Mouse (Mus musculus): Measurements from ENCODE around the gene Caml. TPM values are rescaled to one million over a fixed set of nuclear protein-coding genes. Genes with fewer than 3 reads are reported as not detected.
A peak's percentile ranks its signal among the peaks of the same experiment; 100 is the strongest.

The Caml gene
- polyA plus RNA-seq, 1 experiment: 1.9 TPM

DNA sequence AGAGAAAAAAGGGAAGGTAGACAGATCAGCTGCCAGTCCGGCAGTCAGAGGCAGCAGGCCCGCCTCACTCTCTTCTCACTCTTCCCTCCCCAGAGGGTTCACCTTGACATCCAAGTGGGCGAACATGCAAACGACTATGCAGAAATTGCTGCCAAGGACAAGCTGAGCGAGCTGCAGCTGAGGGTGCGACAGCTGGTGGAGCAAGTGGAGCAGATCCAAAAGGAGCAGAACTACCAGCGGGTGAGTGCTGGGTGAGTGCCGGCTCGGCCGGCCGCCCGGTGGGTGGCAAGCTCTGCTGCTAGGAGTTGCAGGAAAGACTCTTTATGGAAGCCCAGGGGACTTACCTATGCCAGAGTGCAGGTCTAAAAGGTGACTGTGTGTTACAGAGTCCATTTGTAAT lies 27.4 kb upstream of the Caml start:
- H3K36me3 ChIP-seq (ENCODE audit: control insufficient read depth): peaks cover 39% of the 10 kb centered on the region

DNA sequence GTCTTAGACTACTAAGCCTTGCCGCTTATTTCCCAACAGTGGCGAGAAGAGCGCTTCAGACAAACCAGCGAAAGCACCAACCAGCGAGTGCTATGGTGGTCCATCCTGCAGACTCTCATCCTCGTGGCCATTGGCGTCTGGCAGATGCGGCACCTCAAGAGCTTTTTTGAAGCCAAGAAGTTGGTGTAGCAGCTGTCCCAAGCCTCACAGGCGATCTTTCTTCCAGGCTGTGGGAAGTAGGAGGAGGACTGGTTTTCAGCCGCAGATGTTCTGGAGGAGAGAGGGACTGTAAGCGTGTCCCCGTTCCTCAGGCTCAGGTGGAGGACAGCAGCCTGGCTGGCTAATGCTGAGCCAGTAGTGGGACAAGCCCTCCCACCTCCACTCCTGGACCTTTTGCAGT lies 26.0 kb upstream of the Caml start:
- Histone ChIP-seq H3K4me1 (ENCODE audit: control insufficient read depth) (peaks cover 53% of the 10 kb centered on the region), H3K27me3 (ENCODE audit: control insufficient read depth) (no peaks in the 10 kb centered on the region), H3K9me3 (ENCODE audit: control insufficient read depth, low read length) (no peaks in the 10 kb centered on the region), H3K36me3 (ENCODE audit: control insufficient read depth) (peaks cover 39% of the 10 kb centered on the region), H3K4me3 (replicated peaks) (no peak overlapping the region)
- TF ChIP-seq GATA1 (IDR thresholded peaks at IDR 0.05; ENCODE audit: low read length): no peak

More for the DNA sequence above, 27.4 kb upstream of the Caml start:
- peaks cover 43% of the 10 kb centered on the region for H3K4me1 ChIP-seq (ENCODE audit: control insufficient read depth)
- no peak for TF ChIP-seq GATA1 (IDR thresholded peaks at IDR 0.05; ENCODE audit: low read length)
- TF ChIP-seq TAL1 (IDR thresholded peaks at IDR 0.05; ENCODE audit: low read length): no peak
- H3K9me3 ChIP-seq (ENCODE audit: control insufficient read depth, low read length): no peaks in the 10 kb centered on the region
- no peak overlapping the region for H3K4me3 ChIP-seq (replicated peaks)
- H3K27me3 ChIP-seq (ENCODE audit: control insufficient read depth): peaks cover 2% of the 10 kb centered on the region; the same call in 1 of the 2 replicates

DNA sequence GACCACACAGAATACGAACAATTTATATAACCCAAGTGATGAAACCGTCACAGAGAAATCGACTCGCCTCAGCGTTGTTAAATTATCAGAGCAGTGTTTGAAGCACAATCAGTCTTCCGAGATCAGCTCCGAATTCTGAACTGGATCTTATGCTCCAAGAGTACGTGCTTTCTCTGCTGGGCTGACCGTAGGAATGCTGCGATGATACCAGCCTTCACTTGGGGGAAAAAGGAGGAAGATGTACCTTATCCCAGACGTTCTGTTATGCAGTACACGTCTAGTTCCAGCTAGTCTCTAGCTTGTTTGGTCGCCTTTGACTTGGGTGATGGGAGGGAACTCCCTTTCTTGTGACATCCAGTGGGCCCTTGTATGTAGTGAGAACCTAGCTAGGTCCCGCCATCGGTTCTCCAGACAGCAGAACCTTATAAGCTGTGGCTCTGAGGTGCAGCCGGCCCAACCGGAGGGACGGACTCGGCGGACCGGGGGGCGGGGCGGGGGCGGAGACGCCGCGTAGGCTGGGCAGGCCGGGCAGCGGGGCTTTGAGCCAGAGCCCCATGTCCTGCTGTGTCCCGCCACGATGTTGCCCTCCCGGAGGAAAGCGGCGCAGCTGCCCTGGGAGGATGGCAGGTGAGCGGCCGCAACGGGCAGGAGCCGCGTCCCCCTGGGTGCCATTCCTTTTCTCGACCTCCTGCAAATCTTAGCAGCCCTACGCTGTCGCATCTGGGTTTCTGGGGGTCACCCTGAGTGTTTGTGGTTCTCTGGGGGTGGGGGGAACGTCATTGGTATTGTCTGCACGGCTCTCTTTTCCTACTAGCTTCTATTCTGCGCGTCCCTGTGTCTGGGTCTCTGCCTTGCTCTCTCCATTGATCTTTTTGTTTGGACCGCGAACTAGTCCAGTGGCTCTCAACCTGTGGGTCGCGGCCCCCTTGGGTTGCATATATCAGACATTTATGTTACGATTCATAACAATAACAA lies 23.0 kb upstream of the Caml start, which contains the start of gene B4galt7:
Gene B4galt7, plus strand, starts transcription at position 331 of the 975 bp plus-strand sequence.
- Histone ChIP-seq H3K36me3 (ENCODE audit: control insufficient read depth) (peaks cover 44% of the 10 kb centered on the region), H3K9me3 (ENCODE audit: control insufficient read depth, low read length) (no peaks in the 10 kb centered on the region), H3K27me3 (ENCODE audit: control insufficient read depth) (no peaks in the 10 kb centered on the region), H3K4me1 (ENCODE audit: control insufficient read depth) (peaks cover 30% of the 10 kb centered on the region), H3K4me3 (replicated peaks) (peak within 1 kb of the TSS; percentile 95)
- TF ChIP-seq TAL1 (IDR thresholded peaks at IDR 0.05; ENCODE audit: low read length): no peak
- TF ChIP-seq GATA1 (IDR thresholded peaks at IDR 0.05; ENCODE audit: low read length): no peak

DNA sequence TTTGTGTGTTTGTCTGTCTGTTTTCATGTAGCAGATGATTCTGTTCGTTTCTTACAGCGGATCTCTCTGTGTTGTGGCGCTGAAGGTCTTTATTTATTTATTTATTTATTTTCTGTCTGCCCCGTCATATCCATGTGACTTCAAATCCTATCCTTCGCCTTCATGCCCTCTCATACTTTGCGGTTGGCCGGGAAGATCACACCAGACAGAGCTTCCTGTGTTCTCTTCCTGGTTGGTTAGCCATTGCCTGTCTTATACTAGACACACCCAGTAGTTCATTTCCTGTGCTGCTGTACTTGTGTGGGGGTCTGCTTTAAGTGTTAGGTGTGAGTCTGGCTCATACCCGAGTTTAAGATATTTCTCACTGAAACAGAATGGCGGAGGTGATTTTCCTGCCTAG lies 22.1 kb upstream of the Caml start:
- no peaks in the 10 kb centered on the region for H3K9me3 ChIP-seq (ENCODE audit: control insufficient read depth, low read length)
- peaks cover 36% of the 10 kb centered on the region for H3K36me3 ChIP-seq (ENCODE audit: control insufficient read depth)
- no peak for TF ChIP-seq TAL1 (IDR thresholded peaks at IDR 0.05; ENCODE audit: low read length)
- TF ChIP-seq GATA1 (IDR thresholded peaks at IDR 0.05; ENCODE audit: low read length): no peak
- H3K27me3 ChIP-seq (ENCODE audit: control insufficient read depth): no peaks in the 10 kb centered on the region
- H3K4me1 ChIP-seq (ENCODE audit: control insufficient read depth): peaks cover 27% of the 10 kb centered on the region
- peak overlapping the region; percentile 95 for H3K4me3 ChIP-seq (replicated peaks)

DNA sequence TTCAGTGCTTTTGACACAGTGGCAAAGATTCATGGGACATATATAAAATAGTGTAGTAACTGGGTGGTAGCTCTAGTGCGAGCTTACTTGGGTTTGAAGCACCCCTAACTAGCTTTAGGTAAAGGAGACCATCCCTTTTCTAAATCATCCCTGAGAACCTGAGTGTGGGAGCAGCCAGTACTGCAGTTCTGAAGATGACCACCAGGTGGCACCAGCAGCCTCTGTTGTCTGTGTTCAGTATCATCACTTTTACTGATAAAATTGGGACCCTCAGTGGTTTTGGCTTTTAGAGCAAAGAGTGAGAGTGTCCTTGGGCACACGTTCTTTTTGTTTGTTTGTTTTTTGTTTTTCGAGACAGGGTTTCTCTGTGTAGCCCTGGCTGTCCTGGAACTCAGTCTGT lies 21.2 kb upstream of the Caml start:
- Histone ChIP-seq H3K36me3 (ENCODE audit: control insufficient read depth) (peaks cover 30% of the 10 kb centered on the region), H3K27me3 (ENCODE audit: control insufficient read depth) (no peaks in the 10 kb centered on the region), H3K4me3 (replicated peaks) (no peak overlapping the region), H3K9me3 (ENCODE audit: control insufficient read depth, low read length) (no peaks in the 10 kb centered on the region), H3K4me1 (ENCODE audit: control insufficient read depth) (peaks cover 27% of the 10 kb centered on the region)
- TF ChIP-seq TAL1 (IDR thresholded peaks at IDR 0.05; ENCODE audit: low read length) (no peak), GATA1 (IDR thresholded peaks at IDR 0.05; ENCODE audit: low read length) (no peak)

DNA sequence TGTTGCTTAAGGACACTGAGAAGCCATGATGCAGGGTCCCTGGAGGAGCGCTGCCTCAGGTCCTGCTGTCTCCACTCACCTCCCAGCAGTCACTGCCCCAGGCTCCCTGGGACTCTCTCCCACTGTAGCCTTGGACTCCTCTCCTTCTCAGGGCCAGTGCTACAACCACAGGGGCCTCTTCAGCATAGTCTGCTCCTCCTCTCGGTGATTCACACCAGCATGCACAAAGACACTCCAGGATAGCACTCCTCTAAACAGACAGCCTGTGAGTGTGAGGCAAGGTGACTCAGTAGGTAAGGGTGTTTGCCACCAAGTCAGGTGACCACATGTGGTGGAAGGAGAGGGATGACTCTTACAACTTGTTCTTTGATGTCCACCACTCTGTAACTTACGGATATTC lies 18.2 kb upstream of the Caml start:
- Histone ChIP-seq H3K36me3 (ENCODE audit: control insufficient read depth) (peaks cover 39% of the 10 kb centered on the region), H3K9me3 (ENCODE audit: control insufficient read depth, low read length) (no peaks in the 10 kb centered on the region), H3K27me3 (ENCODE audit: control insufficient read depth) (no peaks in the 10 kb centered on the region), H3K4me1 (ENCODE audit: control insufficient read depth) (peaks cover 17% of the 10 kb centered on the region), H3K4me3 (replicated peaks) (no peak overlapping the region)
- TF ChIP-seq TAL1 (IDR thresholded peaks at IDR 0.05; ENCODE audit: low read length) (no peak), GATA1 (IDR thresholded peaks at IDR 0.05; ENCODE audit: low read length) (no peak)

DNA sequence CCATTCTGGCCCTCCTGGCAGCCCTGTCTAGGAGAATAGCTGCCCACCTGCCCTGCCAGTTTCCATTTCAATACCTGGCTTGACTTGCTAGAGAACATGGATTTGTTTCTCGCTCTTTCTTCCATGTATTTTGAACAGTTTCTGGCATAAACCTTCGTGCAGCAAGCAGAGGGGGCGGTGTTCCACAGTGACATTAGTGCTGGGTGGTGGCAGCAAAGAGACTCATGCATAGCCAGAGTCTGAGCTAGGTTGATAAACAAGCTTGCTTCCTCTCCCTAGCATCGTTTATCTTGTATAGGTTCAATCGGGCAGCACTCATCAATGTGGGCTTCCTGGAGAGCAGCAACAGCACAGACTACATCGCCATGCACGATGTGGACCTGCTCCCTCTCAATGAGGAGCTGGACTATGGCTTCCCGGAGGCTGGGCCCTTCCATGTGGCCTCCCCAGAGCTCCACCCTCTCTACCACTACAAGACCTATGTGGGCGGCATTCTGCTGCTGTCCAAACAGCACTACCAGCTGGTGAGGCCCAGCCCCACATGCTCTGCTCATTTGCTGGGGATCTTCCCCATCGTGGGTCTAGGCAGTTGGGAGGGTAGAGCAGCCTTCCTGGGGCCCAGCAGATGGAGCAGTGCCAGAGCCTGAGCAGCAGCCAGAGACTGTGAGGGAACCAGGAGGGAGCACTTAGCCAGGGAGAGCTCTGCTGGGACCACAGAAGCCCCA lies 15.7 kb upstream of the Caml start:
- H3K27me3 ChIP-seq (ENCODE audit: control insufficient read depth): no peaks in the 10 kb centered on the region
- TF ChIP-seq TAL1 (IDR thresholded peaks at IDR 0.05; ENCODE audit: low read length) (no peak), GATA1 (IDR thresholded peaks at IDR 0.05; ENCODE audit: low read length) (no peak)
- H3K9me3 ChIP-seq (ENCODE audit: control insufficient read depth, low read length): no peaks in the 10 kb centered on the region
- peaks cover 50% of the 10 kb centered on the region for H3K36me3 ChIP-seq (ENCODE audit: control insufficient read depth)
- no peak overlapping the region for H3K4me3 ChIP-seq (replicated peaks)
- H3K4me1 ChIP-seq (ENCODE audit: control insufficient read depth): no peaks in the 10 kb centered on the region; the same call in 1 of the 2 replicates

DNA sequence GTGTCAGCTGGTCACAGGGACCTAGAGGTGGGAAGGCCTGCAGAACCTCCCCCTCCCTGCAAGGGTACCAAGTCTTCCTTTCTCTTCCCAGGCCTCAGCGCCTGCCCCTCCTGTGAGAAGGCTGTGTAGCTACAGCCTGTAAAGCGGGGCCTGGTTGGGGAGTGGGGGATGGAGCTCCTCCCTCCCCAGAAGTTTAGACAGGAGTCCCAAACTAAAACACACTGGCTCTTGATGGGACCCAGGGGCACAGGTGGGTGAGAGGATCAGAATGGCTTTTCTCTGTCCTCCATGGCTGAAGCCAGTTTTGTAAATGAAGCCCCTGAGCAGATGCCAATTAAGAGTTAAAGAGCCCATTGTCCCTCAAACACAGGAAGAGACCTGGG lies 15.2 kb upstream of the Caml start:
- Histone ChIP-seq H3K4me1 (ENCODE audit: control insufficient read depth) (no peaks in the 10 kb centered on the region; the same call in 1 of the 2 replicates), H3K27me3 (ENCODE audit: control insufficient read depth) (no peaks in the 10 kb centered on the region), H3K9me3 (ENCODE audit: control insufficient read depth, low read length) (no peaks in the 10 kb centered on the region), H3K4me3 (replicated peaks) (no peak overlapping the region), H3K36me3 (ENCODE audit: control insufficient read depth) (peaks cover 50% of the 10 kb centered on the region)
- TF ChIP-seq TAL1 (IDR thresholded peaks at IDR 0.05; ENCODE audit: low read length) (no peak), GATA1 (IDR thresholded peaks at IDR 0.05; ENCODE audit: low read length) (no peak)

DNA sequence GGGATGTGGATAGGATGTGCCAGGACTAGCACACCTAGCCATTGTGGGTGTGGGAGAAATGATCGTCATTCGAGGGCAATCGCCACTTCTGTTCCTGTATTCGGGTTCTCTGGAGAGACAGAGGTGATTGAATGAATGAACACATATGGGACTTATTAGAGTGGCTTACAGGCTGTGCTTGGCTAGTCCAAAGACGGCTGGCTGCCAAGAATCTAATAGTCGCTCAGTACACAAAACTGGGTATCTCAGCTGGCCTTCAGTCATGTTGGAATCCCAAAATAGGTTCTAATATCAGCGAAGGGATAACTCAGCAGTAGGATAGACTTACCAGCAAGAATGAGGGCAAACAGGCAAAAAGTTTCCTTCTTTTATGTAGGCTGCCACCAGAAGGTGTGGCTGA lies 10.8 kb upstream of the Caml start:
- Histone ChIP-seq H3K4me1 (ENCODE audit: control insufficient read depth) (no peaks in the 10 kb centered on the region; the same call in 1 of the 2 replicates), H3K36me3 (ENCODE audit: control insufficient read depth) (peaks cover 35% of the 10 kb centered on the region), H3K4me3 (replicated peaks) (no peak overlapping the region), H3K27me3 (ENCODE audit: control insufficient read depth) (no peaks in the 10 kb centered on the region), H3K9me3 (ENCODE audit: control insufficient read depth, low read length) (no peaks in the 10 kb centered on the region)
- TF ChIP-seq GATA1 (IDR thresholded peaks at IDR 0.05; ENCODE audit: low read length) (no peak), TAL1 (IDR thresholded peaks at IDR 0.05; ENCODE audit: low read length) (no peak)

Data from erythroblast, embryonic 14.5 days (primary cell).